Mouse (Mus musculus): ENCODE measurements around the gene Aqp1. TPM values are rescaled to one million over a fixed set of nuclear protein-coding genes. Genes with fewer than 3 reads are reported as not detected.

The Aqp1 gene
- total RNA-seq, 4 experiments from 2014 or later: 336 to 404 (median 350) TPM

Small RNA genes lying within 50 kb of the gene (microRNA-seq; reads per million reads assigned to microRNA genes)
- not detected for gene Gm25458

Other genes starting within 250 kb of the Aqp1 start
- gene Crhr2, start 203.4 kb upstream of the Aqp1 start, total RNA-seq (2022): 10 to 100 TPM; 20.4 to 30.3 (median 22.6) TPM
- gene Inmt, start 161.4 kb upstream of the Aqp1 start, total RNA-seq (2022): 100 to 1,000 TPM in 1 of 4 experiments, 10 to 100 TPM in 3; 24.3 to 119 (median 52.8) TPM
- gene Mindy4, start 133.0 kb upstream of the Aqp1 start, total RNA-seq (2022): 1 to 10 TPM; 3.7 to 6.6 (median 4.6) TPM
- gene Ghrhr, start 39.9 kb downstream of the Aqp1 start, total RNA-seq (2022): not detected
- 1 to 10 TPM; 5.1 to 5.8 (median 5.4) TPM for gene Adcyap1r1, start 115.5 kb downstream of the Aqp1 start, total RNA-seq (2022)